Comparison of ENCODE assay signal across 8 mouse cellular contexts in genomic region chr13:95286989-95287388, GRCm38 (mm10). TPM values are rescaled to one million over a fixed set of nuclear protein-coding genes. Genes with fewer than 3 reads are reported as not detected.
DNase-seq lines count a peak whose midpoint lies in the region; ATAC-seq and TF ChIP-seq lines count a peak whose summit lies in the region.

No protein-coding gene starts in this region.

- no peak overlapping the region for H3K27ac ChIP-seq in liver, adult 2 months (replicated peaks; ENCODE audit: insufficient read depth, low read depth, low read length)
- no peak overlapping the region for H3K27ac ChIP-seq in liver, embryonic 11.5 days (ENCODE audit: low read depth, low read length)
- H3K27ac ChIP-seq in gastrocnemius, adult 2 months, result no peak overlapping the region
- no peak overlapping the region for H3K27ac ChIP-seq in left cerebral cortex, adult 2 months
- no peak overlapping the region for H3K27ac ChIP-seq in midbrain, embryonic 13.5 days
- H3K27ac ChIP-seq in stomach, embryonic 14.5 days (ENCODE audit: low read length), result no peak overlapping the region

- no peak for TF ChIP-seq POLR2A in liver, adult 2 months (IDR thresholded peaks at IDR 0.05; ENCODE audit: extremely low read depth, insufficient read depth, low read length)

- no peak overlapping the region for H3K9ac ChIP-seq in liver, adult 2 months (ENCODE audit: low read depth, low read length)
- no peak overlapping the region for H3K9ac ChIP-seq in liver, embryonic 11.5 days (ENCODE audit: low read depth, low read length)
- no peak overlapping the region for H3K9ac ChIP-seq in midbrain, embryonic 13.5 days (replicated peaks)
- no peak overlapping the region for H3K9ac ChIP-seq in stomach, embryonic 14.5 days (replicated peaks; ENCODE audit: low read depth, low read length)

- intact Hi-C loops in gastrocnemius, adult 2 months (cut with DNase I), result loop anchor here (5.0 to 10.0 kb wide), 2 partner anchors 202 to 270 kb away; no protein-coding TSS in a partner anchor
- intact Hi-C loops in left cerebral cortex, adult 2 months (cut with DNase I), result loop anchor here (1.0 to 5.0 kb wide), 3 partner anchors 220 to 311 kb away; partner anchors contain the start of gene Wdr41

- WGBS in liver, adult 2 months, result 4% methylated on average over 7 of the region's 7 CpGs
- 8% methylated on average over 7 of the region's 7 CpGs for WGBS in liver, embryonic 11.5 days
- 4% methylated on average over 7 of the region's 7 CpGs for WGBS in midbrain, embryonic 13.5 days
- 1% methylated on average over 7 of the region's 7 CpGs for WGBS in stomach, embryonic 14.5 days

- H3K4me3 ChIP-seq in liver, adult 2 months (ENCODE audit: insufficient read depth, low read depth, low read length), result no peak overlapping the region
- no peak overlapping the region for H3K4me3 ChIP-seq in liver, embryonic 11.5 days (ENCODE audit: low read depth, low read length)
- no peak overlapping the region for H3K4me3 ChIP-seq in gastrocnemius, adult 2 months
- no peak overlapping the region for H3K4me3 ChIP-seq in left cerebral cortex, adult 2 months
- no peak overlapping the region for H3K4me3 ChIP-seq in midbrain, embryonic 13.5 days (replicated peaks)
- H3K4me3 ChIP-seq in stomach, embryonic 14.5 days (ENCODE audit: low read depth, low read length), result no peak overlapping the region

- DNase-seq in liver, adult 2 months (ENCODE audit: extremely low read depth, low read depth, low spot score), result peak; percentile 29
- no peak for DNase-seq in liver, embryonic 11.5 days (ENCODE audit: low spot score)
- peak; percentile 47 to 48 for DNase-seq in cerebellum, postnatal 36 days
- peak; percentile 64 for DNase-seq in gastrocnemius, adult 2 months
- peak; percentile 42 for DNase-seq in induced T-regulatory cell, adult 2 months (ENCODE audit: low read depth)
- DNase-seq in left cerebral cortex, adult 2 months (ENCODE audit: extremely low spot score in 1 of 2, low spot score in 2 of 2), result peak; percentile 75 to 76

- no peaks in the 10 kb centered on the region for H3K36me3 ChIP-seq in liver, adult 2 months (ENCODE audit: control insufficient read depth, insufficient read depth, low read length)
- no peaks in the 10 kb centered on the region for H3K36me3 ChIP-seq in liver, embryonic 11.5 days (ENCODE audit: control insufficient read depth, insufficient read depth, low read length)
- no peaks in the 10 kb centered on the region for H3K36me3 ChIP-seq in midbrain, embryonic 13.5 days
- no peaks in the 10 kb centered on the region for H3K36me3 ChIP-seq in stomach, embryonic 14.5 days (ENCODE audit: control insufficient read depth, insufficient read depth, low read length)

- no peaks in the 10 kb centered on the region for H3K27me3 ChIP-seq in liver, adult 2 months (ENCODE audit: control insufficient read depth, insufficient read depth, low read length)
- H3K27me3 ChIP-seq in liver, embryonic 11.5 days (replicated peaks; ENCODE audit: control insufficient read depth, insufficient read depth, low read length), result no peaks in the 10 kb centered on the region
- H3K27me3 ChIP-seq in midbrain, embryonic 13.5 days, result 0 out of 2 replicates have a peak, but pooled peaks cover 3% of the 10 kb centered on the region
- H3K27me3 ChIP-seq in stomach, embryonic 14.5 days (ENCODE audit: control insufficient read depth, insufficient read depth, low read length), result no peaks in the 10 kb centered on the region

- TF ChIP-seq CTCF in liver, adult 2 months (IDR thresholded peaks at IDR 0.05; ENCODE audit: low read depth, low read length), result peak; percentile 81
- peak; percentile 79 for TF ChIP-seq CTCF in gastrocnemius, adult 2 months (IDR thresholded peaks at IDR 0.05)
- TF ChIP-seq CTCF in left cerebral cortex, adult 2 months (IDR thresholded peaks at IDR 0.05), result peak; percentile 96

- no peaks in the 10 kb centered on the region for H3K4me1 ChIP-seq in liver, adult 2 months (ENCODE audit: control insufficient read depth, insufficient read depth, low read length)
- no peaks in the 10 kb centered on the region for H3K4me1 ChIP-seq in liver, embryonic 11.5 days (replicated peaks; ENCODE audit: control insufficient read depth, insufficient read depth, low read length)
- no peaks in the 10 kb centered on the region for H3K4me1 ChIP-seq in midbrain, embryonic 13.5 days (replicated peaks)
- H3K4me1 ChIP-seq in stomach, embryonic 14.5 days (ENCODE audit: control insufficient read depth, insufficient read depth, low read length), result no peaks in the 10 kb centered on the region

- H3K79me2 ChIP-seq in liver, adult 2 months (ENCODE audit: control insufficient read depth, insufficient read depth, low read length), result no peaks in the 10 kb centered on the region

- H3K4me2 ChIP-seq in liver, embryonic 11.5 days, result no peak overlapping the region
- H3K4me2 ChIP-seq in midbrain, embryonic 13.5 days (replicated peaks), result no peak overlapping the region
- H3K4me2 ChIP-seq in stomach, embryonic 14.5 days (replicated peaks; ENCODE audit: low read depth, low read length), result no peak overlapping the region

- ATAC-seq in liver, embryonic 11.5 days (replicated peaks; ENCODE audit: low FRiP score), result no peak
- peak; percentile 82 for ATAC-seq in midbrain, embryonic 13.5 days
- peak; percentile 61; the same call in 1 of the 2 replicates for ATAC-seq in stomach, embryonic 14.5 days (ENCODE audit: insufficient number of reproducible peaks, insufficient read depth, low FRiP score, low read depth)

- H3K9me3 ChIP-seq in liver, embryonic 11.5 days (ENCODE audit: control insufficient read depth, low read length), result no peaks in the 10 kb centered on the region
- no peaks in the 10 kb centered on the region for H3K9me3 ChIP-seq in midbrain, embryonic 13.5 days
- H3K9me3 ChIP-seq in stomach, embryonic 14.5 days (ENCODE audit: control insufficient read depth, low read depth, low read length), result no peaks in the 10 kb centered on the region

RNA-seq across cellular contexts. Expression of gene Zbed3, which starts 36.4 kb away (rescaled TPM):
- 1.1 and 1.9 TPM in 2 replicates for total RNA-seq in liver, adult 2 months (2014; rRNA removed)
- polyA plus RNA-seq in liver, adult 2 months (2012; rRNA removed), result 4.4 and 5.4 TPM in 2 replicates
- 30.9 and 32.1 TPM in 2 replicates for polyA plus RNA-seq in liver, embryonic 11.5 days (2014; fragmentation: Nextera tagmentation; extraction: Ambion mirVana)
- total RNA-seq in gastrocnemius, adult 2 months (2021), result 1 to 10 TPM; 4.2 to 8.2 TPM
- 10 to 100 TPM; 12.7 to 16.0 TPM for total RNA-seq in left cerebral cortex, adult 2 months (2021)
- polyA plus RNA-seq in midbrain, embryonic 13.5 days (2015; fragmentation: Nextera tagmentation; extraction: Ambion mirVana), result 46.4 and 48.8 TPM in 2 replicates
- 60.5 and 66.9 TPM in 2 replicates for polyA plus RNA-seq in stomach, embryonic 14.5 days (2014; fragmentation: Nextera tagmentation; extraction: Ambion mirVana)

RNA-seq across cellular contexts. Expression of gene Pde8b, which starts 36.9 kb away (rescaled TPM):
- 1.4 and 3.7 TPM in 2 replicates for total RNA-seq in liver, adult 2 months (2014; rRNA removed)
- 0.50 and 1.5 TPM in 2 replicates for polyA plus RNA-seq in liver, adult 2 months (2012; rRNA removed)
- 0.73 and 1.4 TPM in 2 replicates for polyA plus RNA-seq in liver, embryonic 11.5 days (2014; fragmentation: Nextera tagmentation; extraction: Ambion mirVana)
- total RNA-seq in gastrocnemius, adult 2 months (2021), result 1 to 10 TPM; 2.0 to 3.3 TPM
- 100 to 1,000 TPM; 132 to 151 TPM for total RNA-seq in left cerebral cortex, adult 2 months (2021)
- polyA plus RNA-seq in midbrain, embryonic 13.5 days (2015; fragmentation: Nextera tagmentation; extraction: Ambion mirVana), result 4.0 and 4.1 TPM in 2 replicates
- polyA plus RNA-seq in stomach, embryonic 14.5 days (2014; fragmentation: Nextera tagmentation; extraction: Ambion mirVana), result 5.5 and 7.8 TPM in 2 replicates
